Mouse (Mus musculus): ENCODE data around the gene Tmem181a. TPM values are rescaled to one million over a fixed set of nuclear protein-coding genes. Genes with fewer than 3 reads are reported as not detected.
"Not testable (repeated sequence)": the region's sequence is repeated elsewhere in the genome, so short reads cannot be mapped to it uniquely, and the experiment has no call there.

Tmem181a gene
- 20.3 and 23.0 TPM in 2 replicates for polyA plus RNA-seq (2015; fragmentation: Nextera tagmentation; extraction: Ambion mirVana)

DNA sequence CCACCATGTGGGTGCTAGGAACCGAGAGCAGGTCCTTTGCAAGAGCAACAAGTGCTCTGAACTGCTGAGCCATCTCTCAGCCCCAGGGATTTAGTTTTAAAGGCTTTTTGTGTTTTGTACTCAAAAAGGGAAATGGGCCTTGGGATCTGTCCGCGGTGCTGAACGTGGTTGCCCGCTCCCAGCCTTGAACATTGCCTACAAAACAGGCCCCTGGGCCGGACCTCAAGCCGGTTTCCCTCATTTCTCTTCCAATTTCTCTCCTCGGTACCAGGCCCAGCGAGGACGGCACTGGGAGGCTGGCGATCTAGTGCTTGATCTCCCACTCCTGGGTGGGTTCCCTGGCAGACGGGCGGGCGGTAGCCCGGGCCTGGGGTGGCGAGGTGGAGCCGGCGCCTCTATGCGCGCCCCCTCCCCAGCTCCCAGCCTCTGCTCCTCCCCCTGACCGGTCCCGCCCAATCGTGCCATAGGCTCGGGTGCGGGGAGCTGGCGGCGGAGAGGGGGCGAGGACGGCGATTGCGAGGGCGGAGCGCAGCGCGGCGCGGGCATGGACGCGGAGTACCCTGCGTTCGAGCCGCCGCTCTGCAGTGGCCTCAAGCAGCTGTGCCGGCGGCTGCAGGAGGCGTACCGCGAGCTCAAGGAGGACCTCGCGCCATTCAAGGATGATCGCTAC is at the start of gene Tmem181a:
Gene Tmem181a (plus strand): TSS at position 461 of the 670 bp plus-strand sequence.
- peak within 1 kb of the TSS; percentile 29 for H3K4me3 ChIP-seq
- 4% methylated on average over 11 of the region's 51 CpGs for WGBS
- H3K4me2 ChIP-seq: peak within 1 kb of the TSS; percentile 56
- not testable (repeated sequence) for ATAC-seq (ENCODE audit: insufficient number of reproducible peaks, insufficient read depth, low FRiP score, low TSS enrichment, low read depth); H3K9ac ChIP-seq; H3K4me1 ChIP-seq; H3K9me3 ChIP-seq; H3K36me3 ChIP-seq; H3K27ac ChIP-seq; H3K27me3 ChIP-seq

DNA sequence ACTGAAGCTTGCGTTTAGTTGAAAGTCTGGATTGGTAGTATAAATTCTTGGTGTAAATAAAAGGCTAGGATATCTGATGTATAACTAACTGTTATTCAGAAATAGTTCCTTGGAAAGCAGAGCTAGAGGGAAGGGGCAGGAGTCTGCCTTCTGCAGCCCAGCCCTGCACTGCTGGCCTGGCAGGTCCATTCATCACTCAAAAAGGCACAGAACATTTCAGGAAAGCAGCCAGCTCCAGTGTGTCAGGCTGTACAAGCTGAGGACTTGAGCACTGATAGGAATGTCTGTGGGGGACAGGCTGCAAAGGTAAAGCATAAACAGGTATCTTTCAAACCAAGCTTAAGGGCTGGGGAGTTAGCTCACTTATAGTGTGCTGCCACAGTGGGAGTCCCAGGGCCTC is 44.9 kb upstream of the Tmem181a start:
- Histone ChIP-seq H3K36me3 (peaks cover 83% of the 10 kb centered on the region), H3K27ac (no peak overlapping the region), H3K9me3 (no peaks in the 10 kb centered on the region), H3K4me3 (no peak overlapping the region), H3K4me2 (no peak overlapping the region), H3K4me1 (no peaks in the 10 kb centered on the region), H3K27me3 (no peaks in the 10 kb centered on the region), H3K9ac (no peak overlapping the region)
- 91% methylated on average over 1 of the region's 1 CpGs for WGBS
- no peak for ATAC-seq (ENCODE audit: insufficient number of reproducible peaks, insufficient read depth, low FRiP score, low TSS enrichment, low read depth)

DNA sequence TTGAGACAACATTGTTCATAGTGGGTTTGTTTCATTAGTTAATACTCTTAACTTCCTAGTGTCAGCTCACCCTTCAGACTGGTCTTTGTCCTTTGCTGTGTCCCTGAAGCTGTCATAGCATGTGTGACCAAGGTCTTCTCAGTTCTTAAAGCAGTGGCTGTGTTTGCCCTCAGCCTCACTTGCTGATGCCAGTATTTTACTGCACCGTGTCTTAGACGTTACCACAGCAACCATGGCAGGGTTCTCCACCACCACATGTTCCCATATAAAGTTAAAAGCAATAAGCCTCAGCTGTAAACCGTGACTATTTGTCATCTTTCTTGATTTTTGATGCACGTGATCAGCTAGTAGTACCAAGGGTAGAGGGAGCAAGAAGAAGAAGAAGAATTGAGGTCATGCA is 41.0 kb upstream of the Tmem181a start:
- Histone ChIP-seq H3K4me1 (no peaks in the 10 kb centered on the region), H3K9ac (no peak overlapping the region), H3K9me3 (no peaks in the 10 kb centered on the region), H3K4me3 (no peak overlapping the region), H3K27ac (no peak overlapping the region), H3K36me3 (peaks cover 64% of the 10 kb centered on the region), H3K27me3 (no peaks in the 10 kb centered on the region), H3K4me2 (no peak overlapping the region)
- 87% methylated on average over 4 of the region's 4 CpGs for WGBS
- ATAC-seq (ENCODE audit: insufficient number of reproducible peaks, insufficient read depth, low FRiP score, low TSS enrichment, low read depth): no peak

DNA sequence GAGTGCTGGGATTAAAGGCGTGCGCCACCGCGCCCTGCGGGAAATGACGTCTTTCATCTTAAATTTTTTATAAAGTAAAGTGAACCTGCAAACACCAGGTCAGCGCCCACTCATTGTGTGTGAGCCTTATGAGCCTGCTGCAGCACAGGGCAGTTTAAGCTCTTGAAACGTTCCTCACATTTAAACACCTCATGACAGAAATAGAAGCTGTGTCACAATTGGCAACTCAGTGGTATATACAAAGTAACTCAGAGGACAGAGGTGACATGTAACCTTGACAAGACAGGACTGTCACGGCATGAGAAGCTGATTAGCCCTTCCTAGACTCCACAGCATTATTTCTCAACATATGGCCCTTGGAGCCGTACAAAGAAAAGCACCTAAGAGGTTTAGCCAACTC is 40.1 kb upstream of the Tmem181a start:
- H3K9me3 ChIP-seq: no peaks in the 10 kb centered on the region
- no peak for ATAC-seq (ENCODE audit: insufficient number of reproducible peaks, insufficient read depth, low FRiP score, low TSS enrichment, low read depth)
- no peaks in the 10 kb centered on the region for H3K4me1 ChIP-seq
- H3K4me3 ChIP-seq: no peak overlapping the region
- H3K27ac ChIP-seq: no peak overlapping the region
- no peaks in the 10 kb centered on the region for H3K27me3 ChIP-seq
- WGBS: 94% methylated on average over 10 of the region's 10 CpGs
- H3K36me3 ChIP-seq: peaks cover 59% of the 10 kb centered on the region
- H3K4me2 ChIP-seq: no peak overlapping the region
- no peak overlapping the region for H3K9ac ChIP-seq

DNA sequence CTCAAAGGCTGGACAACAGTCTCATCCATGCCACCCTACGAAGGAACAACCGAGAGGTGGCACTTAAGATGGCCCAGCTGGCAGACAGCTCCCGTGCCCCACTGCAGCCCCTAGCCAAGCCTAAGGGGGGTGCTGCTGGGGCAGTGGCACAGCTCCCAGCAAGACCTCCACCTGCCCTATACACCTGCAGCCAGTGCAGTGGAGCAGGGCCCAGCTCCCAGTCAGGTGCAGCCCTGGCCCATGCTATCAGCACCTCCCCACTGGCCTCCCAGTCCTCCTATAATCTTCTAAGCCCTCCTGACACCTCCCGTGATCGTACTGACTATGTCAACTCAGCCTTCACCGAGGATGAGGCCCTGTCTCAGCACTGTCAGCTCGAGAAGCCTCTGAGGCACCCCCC is 24.0 kb upstream of the Tmem181a start:
- not testable (repeated sequence) for H3K36me3 ChIP-seq, H3K9ac ChIP-seq, H3K27me3 ChIP-seq, H3K4me2 ChIP-seq, H3K27ac ChIP-seq, H3K4me3 ChIP-seq, H3K4me1 ChIP-seq, H3K9me3 ChIP-seq
- ATAC-seq (ENCODE audit: insufficient number of reproducible peaks, insufficient read depth, low FRiP score, low TSS enrichment, low read depth): 0 out of 2 replicates have a peak, but pooled peaks have one; percentile 29
- WGBS: no CpG with 5 or more reads among the region's 7 CpGs

DNA sequence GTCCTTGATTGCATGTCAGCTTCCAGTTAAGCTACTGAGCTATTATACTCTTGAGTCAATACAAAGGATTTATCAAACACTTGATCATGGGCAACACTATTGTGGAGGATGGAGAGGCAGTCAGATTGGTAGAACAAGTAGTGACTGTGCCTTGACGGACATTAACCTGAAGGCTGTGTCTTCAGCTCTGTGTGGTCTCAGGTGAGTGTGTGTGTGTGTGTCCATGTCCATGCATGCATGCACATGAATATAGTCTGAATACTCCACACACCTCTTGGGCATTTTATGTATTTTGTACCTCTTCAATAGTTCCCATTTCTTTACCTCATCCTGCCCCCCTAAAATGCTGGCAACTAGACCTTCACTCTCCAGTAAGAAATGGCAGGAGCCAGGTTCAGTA is 5.4 kb upstream of the Tmem181a start:
- H3K36me3 ChIP-seq; H3K9me3 ChIP-seq; H3K27me3 ChIP-seq; H3K4me3 ChIP-seq; H3K27ac ChIP-seq; ATAC-seq (ENCODE audit: insufficient number of reproducible peaks, insufficient read depth, low FRiP score, low TSS enrichment, low read depth); H3K4me2 ChIP-seq; H3K9ac ChIP-seq; H3K4me1 ChIP-seq: not testable (repeated sequence)
- WGBS: 84% methylated on average over 1 of the region's 1 CpGs

DNA sequence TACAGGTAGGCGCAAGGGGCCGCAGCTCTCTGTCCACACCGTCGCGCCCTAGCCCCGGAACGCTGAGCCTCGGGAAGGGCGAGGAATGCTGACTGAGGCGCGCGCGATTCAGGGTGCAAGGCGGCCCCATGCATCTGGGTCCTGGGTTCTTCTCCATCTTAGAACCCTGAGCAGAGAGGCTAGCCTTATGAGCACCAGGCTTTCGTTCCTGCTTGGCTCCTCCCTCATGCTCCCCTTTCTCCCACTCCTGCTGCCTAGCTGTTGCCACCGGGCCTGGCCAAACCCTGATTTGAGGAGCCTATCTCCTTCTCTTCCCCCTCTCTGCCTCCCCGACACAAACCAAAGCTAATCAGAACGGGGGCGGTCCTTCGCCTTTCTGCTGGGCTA is 403 bp downstream of the Tmem181a start:
- H3K9me3 ChIP-seq; H3K27me3 ChIP-seq; H3K4me1 ChIP-seq; H3K9ac ChIP-seq; ATAC-seq (ENCODE audit: insufficient number of reproducible peaks, insufficient read depth, low FRiP score, low TSS enrichment, low read depth); H3K27ac ChIP-seq; H3K36me3 ChIP-seq: not testable (repeated sequence)
- Histone ChIP-seq H3K4me2 (peak overlapping the region; percentile 56), H3K4me3 (peak overlapping the region; percentile 29)
- 2% methylated on average over 20 of the region's 20 CpGs for WGBS

DNA sequence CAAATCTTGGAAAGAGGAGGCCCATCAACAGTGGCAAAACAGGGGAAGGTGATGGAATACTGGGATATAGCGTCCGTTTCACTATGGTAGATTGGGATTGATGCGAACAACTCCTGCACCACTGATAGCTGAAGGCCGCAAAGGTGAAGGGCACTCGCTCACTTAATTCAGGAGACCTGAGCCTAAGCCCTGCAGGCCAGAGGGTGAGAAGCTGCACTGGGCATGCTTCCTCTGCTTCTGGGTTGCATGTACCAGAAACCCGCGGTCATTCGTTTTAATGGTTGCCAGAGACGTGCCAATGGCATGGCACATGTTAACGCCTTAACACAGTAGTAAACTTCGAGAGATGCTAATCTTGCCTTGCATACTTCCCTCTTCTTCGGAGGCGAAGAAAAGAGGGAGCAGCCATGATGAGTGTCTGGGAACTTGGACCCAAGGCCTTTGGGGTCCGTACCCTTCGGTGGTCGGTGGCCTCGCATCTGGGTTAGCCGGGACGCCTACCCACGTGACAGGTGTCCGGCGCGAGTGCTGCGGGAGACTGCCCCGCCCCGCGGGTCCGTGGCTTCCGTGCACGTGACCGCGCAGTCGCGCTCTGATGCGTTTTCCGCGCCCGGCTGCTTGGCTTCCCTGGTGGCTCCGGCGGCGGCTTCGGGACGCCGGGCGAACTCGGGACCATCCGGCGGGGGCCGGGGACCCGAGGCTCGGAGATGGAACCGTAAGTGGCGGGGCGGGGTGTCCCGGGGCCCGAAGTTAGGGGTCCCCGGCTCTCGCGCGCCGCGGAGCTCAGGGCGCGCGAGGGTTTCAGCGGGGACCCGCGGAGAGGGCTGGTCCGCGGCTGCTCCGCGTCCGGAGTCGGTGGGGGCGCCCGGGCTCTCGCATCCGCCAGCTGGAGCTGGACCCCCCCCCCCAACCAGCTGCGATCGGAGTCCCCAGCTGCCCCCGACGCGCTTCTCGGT is 13.5 kb downstream of the Tmem181a start:
- Histone ChIP-seq H3K4me3 (peak overlapping the region; percentile 52), H3K4me2 (peak overlapping the region; percentile 66), H3K9ac (peak overlapping the region; percentile 75)
- 2% methylated on average over 53 of the region's 84 CpGs for WGBS
- not testable (repeated sequence) for H3K4me1 ChIP-seq, H3K36me3 ChIP-seq, H3K27ac ChIP-seq, H3K9me3 ChIP-seq, H3K27me3 ChIP-seq
- ATAC-seq (ENCODE audit: insufficient number of reproducible peaks, insufficient read depth, low FRiP score, low TSS enrichment, low read depth): peak; percentile 45; the same call in 1 of the 2 replicates

DNA sequence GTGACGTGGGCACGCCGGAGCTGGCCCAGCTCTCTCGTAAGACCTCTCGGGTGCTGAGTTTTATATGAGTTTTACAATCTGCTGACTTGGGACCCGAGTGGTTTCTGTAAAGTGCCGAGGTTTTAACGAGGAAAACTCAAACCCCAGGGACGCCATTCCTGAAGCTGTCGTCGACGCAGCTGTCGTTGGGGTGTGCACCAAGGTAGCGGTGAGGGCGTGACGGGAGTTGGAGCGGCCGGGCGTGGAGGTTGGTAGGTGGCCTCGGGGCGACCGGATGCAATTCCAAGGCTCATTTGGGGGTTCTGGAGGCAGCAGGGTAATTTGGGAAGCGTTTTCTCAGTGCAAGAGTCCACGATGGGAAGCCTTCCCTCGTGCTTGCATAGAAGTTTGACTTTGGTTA is 14.2 kb downstream of the Tmem181a start:
- not testable (repeated sequence) for H3K9me3 ChIP-seq; H3K36me3 ChIP-seq; H3K27me3 ChIP-seq; H3K4me1 ChIP-seq; H3K27ac ChIP-seq; ATAC-seq (ENCODE audit: insufficient number of reproducible peaks, insufficient read depth, low FRiP score, low TSS enrichment, low read depth)
- WGBS: under 1% methylated on average over 25 of the region's 25 CpGs
- Histone ChIP-seq H3K4me2 (peak overlapping the region; percentile 66), H3K9ac (peak overlapping the region; percentile 75), H3K4me3 (peak overlapping the region; percentile 52)

DNA sequence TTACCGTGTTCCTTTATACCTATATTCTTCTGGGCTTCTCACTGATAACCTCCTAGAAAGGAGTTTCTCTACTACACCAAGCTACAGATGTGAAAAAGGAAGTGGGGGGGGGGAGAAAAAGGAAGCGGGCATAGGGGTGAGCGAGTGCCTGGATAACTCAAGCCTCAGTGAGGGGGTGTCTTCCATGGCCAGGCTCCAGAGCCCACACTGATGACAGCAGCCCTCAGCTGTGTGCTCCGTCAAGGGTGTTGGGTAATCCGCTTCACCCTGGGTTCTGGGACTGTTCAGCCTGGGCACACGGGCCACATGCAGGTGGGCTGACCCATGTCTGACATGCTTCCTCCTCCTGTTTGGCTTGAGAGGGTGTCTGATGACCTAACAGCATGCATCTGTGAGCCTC is 15.3 kb downstream of the Tmem181a start:
- ATAC-seq (ENCODE audit: insufficient number of reproducible peaks, insufficient read depth, low FRiP score, low TSS enrichment, low read depth); H3K36me3 ChIP-seq; H3K9me3 ChIP-seq; H3K4me3 ChIP-seq; H3K27me3 ChIP-seq; H3K27ac ChIP-seq; H3K4me1 ChIP-seq; H3K4me2 ChIP-seq; H3K9ac ChIP-seq: not testable (repeated sequence)
- WGBS: 74% methylated on average over 6 of the region's 6 CpGs

DNA sequence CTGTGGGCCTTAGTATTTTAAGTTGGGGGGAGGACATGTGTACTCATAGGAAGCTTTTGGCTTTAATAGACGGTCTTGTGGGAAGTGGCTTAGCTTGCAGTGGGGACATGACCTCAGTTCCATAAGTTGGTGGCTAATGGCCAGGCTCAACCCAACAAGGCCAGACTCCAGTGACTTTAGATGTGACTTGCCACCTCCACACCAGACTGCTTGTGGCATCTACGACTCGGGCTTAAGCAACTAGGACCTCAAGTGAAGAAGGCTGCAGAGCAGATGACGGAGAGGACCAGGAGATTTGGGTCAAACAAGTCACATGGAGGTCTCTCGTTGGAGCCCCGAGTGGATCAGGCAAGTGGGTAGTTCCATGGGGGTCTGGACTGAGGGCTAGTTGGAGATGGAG is 18.0 kb downstream of the Tmem181a start:
- H3K4me3 ChIP-seq; H3K36me3 ChIP-seq; ATAC-seq (ENCODE audit: insufficient number of reproducible peaks, insufficient read depth, low FRiP score, low TSS enrichment, low read depth); H3K27me3 ChIP-seq; H3K4me2 ChIP-seq; H3K4me1 ChIP-seq; H3K27ac ChIP-seq; H3K9me3 ChIP-seq; H3K9ac ChIP-seq: not testable (repeated sequence)
- WGBS: 95% methylated on average over 6 of the region's 6 CpGs

DNA sequence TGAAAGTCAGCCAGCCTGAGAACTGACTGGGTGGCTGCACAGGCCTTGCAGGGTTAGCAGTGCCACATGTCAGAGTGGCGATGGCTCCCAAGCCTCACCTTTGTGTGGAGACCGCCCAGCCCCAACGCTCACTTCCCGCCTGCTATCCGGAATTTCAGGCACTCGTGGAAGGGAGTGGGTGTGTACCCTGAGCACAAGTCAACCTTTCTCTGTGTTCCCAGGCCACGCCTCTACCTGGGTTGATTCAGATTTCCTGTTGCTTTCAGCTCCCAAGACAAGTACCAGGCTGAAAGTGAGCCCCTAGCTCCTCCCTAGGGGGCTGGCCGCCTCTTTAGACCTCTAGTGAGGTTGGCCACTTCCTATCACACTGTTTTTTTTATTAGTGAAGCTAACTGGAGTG is 22.5 kb downstream of the Tmem181a start:
- H3K9ac ChIP-seq; H3K27ac ChIP-seq; H3K36me3 ChIP-seq; H3K9me3 ChIP-seq; H3K4me2 ChIP-seq; H3K4me1 ChIP-seq; H3K27me3 ChIP-seq; H3K4me3 ChIP-seq; ATAC-seq (ENCODE audit: insufficient number of reproducible peaks, insufficient read depth, low FRiP score, low TSS enrichment, low read depth): not testable (repeated sequence)
- WGBS: 50% methylated on average over 8 of the region's 8 CpGs

Measured in embryonic facial prominence, embryonic 13.5 days (tissue).